Mouse (Mus musculus): ENCODE data around the gene Arl3.

Arl3 gene

DNA sequence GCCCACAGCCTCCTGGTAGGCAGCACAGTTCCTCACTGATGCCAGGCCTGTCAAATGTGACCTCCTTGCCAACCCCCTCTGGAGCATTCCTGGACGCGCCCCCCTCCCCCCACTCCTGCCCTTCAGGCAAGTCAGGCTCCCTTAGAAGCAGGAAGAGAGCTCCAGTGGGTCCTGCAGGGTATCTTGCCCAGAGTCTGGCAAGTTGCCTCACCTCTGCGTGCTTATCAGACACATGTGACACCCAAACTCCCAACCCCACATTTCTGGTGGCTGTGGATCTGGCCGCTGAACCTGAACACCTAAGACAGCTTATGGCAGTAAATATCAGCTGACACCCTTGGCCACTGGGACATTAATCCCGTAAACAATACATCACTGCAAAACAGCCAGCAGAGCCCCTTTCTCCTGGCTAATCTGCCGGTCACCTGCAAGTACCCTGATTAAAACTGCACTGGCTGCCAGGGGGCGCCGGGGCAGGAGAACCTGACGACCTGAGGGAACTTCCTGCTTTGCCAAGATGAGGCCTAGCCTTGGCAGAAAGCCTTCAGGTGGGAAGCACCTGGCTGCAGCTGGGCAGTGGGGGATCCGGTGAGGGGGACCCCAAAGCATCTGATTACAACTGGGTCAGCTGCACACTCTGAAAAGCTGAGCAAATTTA, 40.8 kb downstream of the Arl3 start:
- DNase-seq, result peak; percentile 57

DNA sequence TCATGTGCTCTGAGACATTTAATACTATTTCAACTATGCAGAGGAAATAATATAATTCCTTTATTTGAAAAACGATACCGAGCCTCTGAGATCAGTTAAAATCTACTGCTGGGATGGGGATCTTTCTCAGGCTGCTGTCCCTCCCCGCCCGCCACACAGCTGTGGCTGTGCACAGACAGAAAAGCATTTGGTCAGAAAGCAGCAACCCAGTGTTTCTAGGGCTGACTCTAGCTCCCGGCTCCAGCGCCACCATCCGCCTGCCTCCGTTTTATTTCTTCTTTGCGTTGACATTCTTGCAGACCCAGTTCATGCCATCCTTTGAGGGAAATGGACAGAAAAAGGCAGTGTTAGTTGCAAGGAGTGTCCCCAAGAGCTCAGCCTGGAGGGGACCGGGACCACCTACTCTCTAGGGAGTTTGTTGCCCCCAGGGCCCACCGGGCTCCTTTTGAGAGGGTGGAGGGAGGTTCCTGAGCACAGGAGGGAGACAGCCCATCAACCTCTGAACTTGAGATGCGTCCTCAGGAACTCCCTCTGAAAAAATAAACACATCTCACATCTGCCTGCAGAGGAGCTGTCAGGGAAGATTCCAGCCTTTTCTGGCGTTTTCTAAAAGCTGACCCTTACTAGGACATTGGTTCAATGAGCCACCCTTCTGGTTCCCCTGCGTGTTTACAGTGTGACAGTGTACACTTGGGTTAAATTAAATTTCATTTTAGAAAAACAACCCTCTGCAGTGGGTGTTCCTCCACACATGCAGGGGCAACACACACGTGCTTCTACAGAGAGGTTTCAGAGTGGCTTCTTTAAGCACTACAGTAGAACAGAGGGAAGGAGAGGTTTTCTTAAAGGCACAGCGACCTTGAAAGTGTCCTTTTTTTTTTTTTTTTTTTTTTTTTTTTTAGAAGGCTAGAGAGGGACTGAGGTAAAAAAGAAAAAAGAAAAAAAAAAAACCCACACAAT, 41.6 kb downstream of the Arl3 start:
- no peak for DNase-seq

DNA sequence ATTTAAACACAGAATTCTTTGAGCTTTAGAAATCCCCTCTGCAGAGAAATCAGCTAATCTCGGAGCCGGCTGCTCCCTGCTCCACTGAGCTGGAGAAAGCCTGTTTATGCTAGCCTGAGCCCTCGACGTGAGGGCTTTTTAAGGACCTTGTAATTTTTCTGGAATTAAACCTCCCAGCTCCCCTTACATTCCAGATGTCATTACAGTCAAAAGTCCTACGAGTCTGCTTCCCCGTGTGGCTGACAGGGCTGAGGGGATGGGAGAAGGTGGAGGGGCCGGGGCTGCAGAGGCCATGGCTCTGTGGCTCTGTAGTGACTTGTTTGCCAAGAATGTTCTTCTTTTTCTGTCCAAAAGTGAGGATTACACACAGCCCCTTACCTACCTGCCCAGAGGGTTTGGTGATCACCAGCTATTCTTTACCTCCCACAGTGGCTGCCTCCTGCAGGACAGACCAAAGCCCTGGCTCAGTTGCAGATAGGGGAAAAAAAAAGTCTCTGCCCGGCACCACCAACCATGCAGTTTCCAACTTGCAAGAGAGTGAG, 42.5 kb downstream of the Arl3 start:
- no peak for DNase-seq

DNA sequence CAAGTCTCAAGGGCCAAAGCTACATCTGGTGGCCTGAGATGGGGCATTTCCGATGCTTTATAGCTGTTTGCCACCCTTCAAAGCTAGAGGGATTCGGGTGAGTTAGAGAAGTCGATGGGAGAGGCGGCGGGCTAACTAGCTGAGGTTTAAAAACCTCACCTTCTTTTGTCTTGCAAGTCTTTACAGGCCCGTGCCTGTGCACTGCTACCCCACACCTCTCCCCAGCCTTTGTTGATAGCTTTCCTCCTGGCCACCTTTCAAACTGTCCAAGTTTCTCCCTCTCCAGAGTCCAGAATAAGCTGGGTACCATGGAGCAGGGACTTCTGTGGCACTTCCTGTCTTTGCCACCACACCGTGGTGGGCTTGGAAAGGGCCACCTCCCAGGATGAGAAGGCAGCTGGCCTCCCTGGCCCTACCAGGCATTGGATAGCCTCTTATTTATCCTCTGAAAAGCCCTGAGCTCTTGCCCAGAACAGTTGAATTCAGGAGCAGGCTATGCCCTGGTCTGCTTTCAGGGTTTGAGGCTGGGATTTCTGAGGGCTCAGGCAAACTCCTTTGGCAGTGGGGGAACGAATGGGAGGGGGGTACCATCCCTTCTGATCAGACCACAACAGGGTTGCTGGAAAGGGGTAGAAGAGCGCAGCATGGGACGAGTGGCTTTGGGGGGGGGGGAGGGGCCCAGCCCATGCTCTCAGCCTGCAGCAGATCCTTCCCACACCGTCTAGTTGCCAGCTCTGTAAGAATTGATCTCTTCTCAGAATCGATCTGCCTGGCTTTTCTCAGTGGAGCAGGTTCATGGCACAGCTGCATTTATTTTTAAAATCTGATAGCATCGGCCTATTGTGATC, 43.2 kb downstream of the Arl3 start:
- DNase-seq, result no peak

DNA sequence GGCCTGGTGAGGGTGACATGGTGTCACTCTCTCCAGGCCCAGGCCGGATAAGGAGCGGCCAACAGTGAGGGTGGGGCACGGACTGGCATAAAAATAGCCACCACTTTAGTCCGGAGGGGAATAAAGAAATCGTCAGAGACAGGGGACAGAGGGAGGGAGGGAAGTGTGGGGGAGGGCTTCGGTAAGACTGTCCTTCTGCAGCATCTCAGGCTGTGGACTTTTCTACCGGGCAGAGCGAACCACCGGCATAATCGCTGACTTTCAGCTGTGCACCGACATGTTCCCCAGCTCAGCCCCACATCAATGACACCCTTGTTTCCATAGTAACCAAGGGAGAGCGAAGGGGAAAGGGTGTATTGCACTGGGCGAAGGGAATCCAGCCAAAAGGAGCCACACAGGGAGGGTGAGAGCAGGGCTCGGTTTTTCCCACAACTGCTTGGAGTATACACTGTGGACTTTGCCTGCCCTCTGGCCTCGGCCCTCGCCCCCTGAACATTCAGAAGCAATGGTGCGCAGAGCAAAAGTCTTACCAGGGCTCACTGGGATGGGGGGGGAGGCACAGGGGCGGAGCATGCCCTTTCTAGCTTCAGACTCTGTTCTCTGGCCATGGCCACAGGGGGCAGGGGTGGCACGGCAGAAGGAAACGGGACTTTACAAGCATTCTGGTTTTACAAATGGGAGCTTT, 44.3 kb downstream of the Arl3 start:
- peak; percentile 80 for DNase-seq

DNA sequence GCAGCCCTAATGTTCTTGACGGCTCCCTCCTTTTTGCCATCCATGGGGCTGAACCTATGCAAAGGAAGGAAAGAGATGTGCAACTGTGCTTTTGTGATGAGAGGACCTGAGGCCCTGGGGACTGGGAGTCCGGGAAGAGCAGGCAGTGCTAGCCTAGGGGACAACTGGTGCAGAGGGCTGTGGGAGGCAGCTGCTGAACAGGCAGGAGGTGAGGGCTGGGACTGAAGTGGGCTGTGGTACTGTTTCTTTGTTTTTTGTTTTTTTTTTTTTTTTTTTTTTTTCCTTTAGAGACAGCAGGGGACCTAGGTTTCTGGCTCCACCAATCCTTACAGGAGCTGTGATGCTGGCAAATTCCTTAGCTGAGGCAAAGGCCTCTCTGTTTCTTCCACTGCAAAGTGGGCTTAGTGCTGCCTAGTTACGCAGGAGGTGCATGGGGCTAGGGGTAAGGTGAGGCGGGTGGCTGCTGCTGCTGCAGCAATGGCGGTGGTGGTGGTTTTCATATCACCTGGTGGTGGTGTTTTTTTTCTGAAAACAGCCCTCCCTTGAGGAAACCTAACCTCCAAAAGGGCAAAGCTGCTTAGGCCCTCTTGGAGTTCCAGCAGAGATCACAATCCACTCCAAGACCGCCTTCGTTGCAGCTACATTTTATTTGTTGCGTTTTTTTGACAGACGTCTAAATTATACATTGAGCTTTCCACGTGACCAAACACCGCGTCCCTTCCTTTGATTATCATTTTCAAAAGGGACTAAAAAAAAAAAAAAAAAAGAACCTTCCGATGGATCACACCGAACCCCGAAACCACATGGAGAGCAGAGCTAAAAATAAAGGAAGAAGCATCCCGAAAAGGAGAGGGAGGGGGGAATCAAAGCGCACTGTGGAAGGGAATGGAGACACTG, 45.1 kb downstream of the Arl3 start:
- DNase-seq, result no peak

DNA sequence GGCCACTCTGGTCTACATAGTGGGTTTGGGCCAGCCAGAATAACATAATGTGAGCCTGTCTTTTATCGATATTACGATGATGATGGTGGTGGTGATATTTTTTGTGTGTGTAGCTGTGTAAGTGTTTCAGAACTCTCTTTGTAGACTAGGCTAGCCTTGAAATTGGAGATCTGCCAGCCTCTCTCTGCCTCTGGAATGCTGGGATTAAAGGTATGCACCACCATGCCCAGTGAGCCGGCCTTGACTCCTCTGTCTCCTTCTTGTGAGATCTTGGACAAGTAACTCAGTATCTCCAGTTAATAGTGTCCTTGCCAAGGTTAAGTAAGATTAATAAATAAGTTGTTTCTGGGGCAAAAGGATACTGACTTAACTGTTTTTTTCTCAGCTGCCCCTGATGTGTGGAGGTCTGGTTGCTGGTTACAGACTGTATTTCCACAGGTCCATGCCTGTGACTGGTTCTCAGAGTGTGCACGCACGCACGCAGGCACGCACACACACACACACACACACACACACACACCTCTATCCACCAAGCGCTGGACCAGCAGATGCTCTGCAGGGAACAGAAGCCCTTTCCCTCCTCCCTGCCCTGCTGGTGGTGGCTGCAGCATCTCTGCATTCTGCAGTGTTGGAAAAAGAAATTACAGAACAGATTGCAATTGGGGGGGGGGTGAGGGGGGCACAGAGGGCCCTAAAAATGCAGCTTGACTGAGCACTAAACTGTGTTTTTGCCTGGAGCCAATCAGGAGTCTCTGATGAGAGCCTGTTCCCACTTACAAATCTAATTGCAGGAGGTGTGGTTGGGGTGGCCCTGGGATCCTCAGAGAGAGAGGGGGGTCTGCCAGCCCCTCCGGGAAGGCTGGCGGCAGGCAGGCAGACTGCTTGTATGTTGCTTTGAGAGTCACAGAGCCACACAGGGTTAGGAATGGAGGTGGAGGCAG, 47.0 kb downstream of the Arl3 start:
- no peak for DNase-seq

DNA sequence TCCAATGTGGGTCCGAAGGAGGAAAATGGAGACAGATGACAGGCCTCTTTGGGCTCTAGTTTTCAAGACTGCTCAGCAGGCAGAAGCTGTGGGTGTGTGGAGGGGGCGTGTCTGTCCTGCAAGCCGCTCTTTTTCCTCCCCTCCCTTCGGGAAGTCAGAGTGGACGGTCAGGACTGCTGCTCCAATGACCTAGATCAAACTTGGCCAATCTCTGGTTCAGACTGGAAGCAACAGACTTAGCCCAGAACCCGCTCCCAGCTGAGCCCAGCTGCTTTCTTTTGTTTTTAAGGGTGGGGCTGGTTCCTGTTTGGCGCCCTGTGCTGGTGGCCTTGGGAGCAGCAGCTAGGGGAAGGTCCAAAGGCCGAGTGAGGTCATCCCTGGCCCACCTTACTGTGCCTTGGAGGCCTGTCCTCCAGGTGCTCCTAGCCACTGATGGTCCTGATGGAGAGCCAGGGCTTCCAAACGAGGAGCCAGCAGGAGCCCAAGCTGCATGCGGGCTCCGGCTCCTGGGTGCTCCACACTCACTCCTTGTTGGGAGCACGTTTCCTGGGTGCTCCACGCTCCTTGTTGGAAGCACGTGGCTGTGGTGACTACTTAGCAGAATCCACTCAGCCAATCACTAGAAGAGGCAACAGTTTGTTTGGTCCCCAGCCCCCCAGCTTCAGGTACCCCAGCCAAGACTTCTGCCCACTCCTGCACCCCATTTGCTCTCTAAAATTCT, 48.2 kb downstream of the Arl3 start:
- DNase-seq, result no peak

DNA sequence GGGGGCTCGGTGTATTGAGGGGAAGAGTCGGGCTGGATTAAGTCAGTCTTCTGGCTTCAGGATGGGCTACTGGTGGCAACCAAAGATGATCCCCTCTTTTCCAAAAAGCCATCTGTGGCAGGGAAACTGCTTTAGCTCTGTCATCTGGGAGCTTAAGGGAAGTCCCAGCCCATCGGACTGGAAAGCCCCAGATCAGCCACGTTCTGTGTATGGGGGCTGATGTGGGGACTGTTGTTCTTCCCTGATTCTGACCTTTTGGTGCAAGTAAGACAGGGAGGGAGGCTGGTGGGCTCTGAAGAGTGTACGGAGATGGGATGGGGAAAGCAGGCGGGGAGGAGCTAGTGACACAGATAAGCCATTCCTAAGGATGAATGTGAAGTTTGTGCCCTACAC, 48.9 kb downstream of the Arl3 start:
- DNase-seq, result no peak

DNA sequence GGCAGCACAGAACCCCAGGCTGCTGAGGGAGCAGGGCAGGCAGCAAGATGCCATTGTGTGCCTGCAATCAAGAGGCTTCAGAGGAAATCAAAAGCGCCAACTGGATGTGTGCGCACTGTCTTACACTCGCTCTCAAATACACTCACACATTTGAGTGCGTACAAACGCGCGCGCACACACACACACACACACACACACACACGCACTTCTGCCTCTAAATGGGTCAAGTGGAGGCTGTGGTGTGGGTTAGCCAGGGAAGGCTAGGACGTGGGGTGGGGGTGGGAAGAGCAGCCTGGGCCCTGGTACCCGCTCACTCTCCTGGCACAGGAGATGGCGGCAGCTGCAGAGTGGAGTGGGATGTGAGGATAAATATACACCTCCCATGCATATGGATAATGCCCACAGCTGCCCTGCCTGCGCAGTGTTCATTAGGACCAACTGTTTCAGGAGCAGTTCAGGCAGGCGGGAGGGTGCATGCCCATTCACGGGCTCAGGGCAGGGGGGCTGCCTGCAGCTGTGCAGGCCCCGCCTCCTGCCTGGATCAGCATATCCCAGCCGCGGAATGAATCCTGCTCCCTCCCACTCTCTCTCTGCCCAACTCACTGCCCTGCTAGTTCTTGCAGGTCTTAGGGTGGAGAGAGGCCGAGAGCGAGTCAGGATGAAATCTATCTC, 49.4 kb downstream of the Arl3 start:
- peak; percentile 76 for DNase-seq

DNA sequence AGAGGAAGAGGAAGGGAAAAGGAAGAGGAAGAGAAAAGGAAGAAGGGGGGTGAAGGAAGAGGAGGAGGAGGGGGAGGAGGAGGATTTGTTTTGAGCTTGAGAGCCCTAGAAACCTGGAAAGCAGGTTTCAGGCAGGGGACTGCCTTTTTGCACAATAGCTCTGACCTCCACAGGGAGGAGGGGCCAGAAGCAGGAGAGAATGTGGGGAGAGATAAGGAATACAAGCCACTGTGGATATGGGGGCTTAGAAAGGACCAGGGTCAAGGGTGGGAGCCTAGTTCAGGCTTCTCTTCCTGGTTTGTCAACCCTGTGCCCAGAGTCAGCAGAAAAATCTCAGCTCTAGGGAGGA, 49.9 kb downstream of the Arl3 start:
- DNase-seq, result no peak

DNA sequence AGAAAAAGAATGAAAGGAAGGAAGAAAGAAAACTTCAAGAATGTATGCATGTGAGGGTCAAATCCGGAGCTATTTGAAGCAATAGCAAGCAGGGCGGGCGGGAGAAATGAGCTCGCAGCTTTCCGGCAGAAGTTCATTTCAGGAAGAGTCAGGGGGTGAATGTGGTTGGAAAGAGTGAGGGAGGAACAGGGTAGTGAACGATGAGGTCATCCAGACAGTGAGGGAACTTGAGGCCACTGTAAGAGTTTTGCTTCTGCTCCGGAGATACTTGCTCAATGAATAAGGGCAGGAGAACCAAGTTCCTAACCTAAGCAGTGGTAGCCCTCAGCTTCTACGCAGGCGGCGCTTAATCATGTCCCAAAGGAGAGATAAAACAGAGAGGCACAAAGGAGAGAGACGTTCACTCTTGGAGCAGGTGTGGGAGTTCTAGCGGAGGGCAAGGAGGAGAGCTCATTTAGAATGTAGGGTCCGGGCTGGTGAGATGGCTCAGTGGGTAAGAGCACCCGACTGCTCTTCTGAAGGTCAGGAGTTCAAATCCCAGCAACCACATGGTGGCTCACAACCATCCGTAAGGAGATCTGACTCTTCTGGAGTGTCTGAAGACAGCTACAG, 50.5 kb downstream of the Arl3 start:
- no peak for DNase-seq

DNA sequence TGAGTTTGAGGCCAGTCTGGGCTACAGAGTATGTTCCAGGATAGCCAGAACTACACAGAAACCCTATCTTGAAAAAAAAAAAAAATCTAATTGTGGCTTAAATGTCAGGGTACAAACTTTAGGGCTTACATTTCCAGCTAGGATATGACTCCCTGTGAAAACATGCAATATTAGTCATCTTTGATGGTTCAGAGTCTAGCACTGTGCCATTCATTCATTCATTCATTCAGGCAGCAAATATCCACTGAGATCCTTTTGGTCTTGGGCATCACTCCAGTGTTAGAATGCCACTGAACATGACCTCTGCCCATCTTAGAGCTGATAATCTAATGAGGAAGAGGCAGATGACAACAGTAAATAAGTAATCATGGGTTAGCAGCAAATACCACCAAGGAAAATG, 51.3 kb downstream of the Arl3 start:
- no peak for DNase-seq

DNA sequence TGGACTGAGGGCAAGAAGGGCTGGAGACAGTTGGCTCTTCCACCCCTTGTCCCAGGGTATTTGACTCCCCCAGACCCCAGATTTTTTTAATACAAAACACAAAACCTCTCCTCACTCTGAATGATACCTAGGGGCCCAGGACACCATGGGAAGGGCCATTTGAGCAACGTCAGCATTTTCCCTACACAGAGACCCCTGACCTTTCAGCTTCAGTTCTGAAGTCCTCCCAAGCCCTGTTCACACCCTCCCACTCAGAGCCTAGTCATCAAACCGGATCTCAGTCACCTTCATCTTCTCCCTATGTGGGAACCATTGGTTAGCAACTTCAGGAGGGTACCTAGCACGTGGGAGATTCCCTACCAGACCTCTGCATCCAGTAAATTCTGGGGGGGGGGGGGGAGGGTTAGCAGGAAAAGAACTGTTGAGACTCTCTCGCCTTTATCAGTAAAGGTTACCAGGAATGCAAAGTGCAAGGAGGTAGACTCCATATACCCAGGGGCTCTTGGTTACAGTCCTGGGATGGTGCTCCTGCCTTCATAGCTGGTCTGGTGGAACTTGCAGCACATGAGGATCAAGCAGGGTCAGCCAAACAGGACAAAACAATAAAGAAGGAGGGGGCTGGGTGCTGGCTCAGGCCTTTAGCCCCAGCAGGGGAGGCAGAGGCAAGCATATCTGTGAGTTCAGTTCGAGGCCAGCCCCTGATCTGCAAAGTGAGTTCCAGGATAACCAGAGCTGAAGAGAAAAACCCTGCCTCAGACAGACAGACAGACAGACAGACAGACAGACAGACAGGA, 54.0 kb downstream of the Arl3 start:
- DNase-seq, result no peak

DNA sequence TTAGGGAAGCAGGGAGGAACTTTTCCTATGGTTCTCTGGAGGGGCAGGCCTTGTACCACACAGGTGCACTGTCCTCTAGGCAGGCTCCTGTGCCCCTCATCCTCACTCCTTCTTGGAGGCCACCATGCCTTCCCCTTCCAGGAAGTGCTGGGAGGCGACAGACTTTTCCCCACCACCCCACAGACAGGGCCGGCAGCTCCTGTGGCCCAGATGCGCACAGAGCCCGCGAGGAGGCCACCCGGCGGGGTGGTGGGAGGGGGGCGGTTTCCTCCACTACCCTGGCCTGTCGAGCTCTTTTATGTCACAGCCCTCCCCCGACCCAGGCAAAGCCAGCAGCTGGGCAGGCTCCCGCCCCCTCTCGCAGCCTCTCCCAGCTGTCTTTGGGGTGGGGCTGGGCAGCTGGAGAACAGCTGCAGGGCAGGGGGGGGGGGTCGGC, 54.6 kb downstream of the Arl3 start:
- DNase-seq, result no peak

DNA sequence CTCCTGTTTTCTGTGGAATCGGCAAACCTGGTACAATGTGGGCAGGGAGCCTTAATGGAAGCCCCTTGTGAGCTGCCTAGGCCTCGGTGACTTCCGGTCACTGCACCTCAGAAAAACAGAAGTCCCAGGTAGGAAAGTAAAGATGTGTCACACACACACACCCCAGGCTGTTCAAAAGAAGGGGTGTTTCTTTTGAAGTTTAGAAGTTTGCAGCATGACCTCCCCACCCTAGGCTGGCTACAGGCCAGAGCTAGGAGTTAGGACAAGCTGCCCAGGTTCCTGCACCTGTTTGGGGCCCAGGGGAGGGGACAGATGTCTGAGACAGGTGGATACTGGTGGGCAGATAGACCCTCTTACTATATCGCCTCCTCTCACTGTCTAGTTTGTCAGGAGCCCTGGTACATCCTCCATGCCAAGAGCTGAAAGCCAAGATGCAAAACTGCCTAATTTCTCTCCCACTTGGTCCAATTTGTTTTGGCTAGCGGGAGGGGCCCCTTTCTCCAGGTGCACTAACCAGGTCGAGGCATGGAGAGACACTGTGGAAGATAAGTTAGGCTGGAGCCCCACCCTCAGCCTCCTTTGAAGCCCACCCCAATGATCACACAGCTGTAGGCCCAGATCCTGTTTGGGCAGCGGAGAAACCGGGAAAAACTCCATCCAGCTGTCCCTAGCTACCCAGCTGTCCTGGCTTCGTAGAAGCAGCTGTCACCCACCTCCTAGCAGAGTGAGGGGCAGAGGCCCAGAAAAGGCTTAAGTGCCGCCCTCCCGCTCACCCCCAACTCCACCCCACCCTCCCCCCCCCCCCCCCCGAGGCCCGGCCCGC, 55.3 kb downstream of the Arl3 start:
- peak; percentile 49 for DNase-seq
